ENCODE assay signal across 8 mouse cellular contexts in the genomic region with DNA sequence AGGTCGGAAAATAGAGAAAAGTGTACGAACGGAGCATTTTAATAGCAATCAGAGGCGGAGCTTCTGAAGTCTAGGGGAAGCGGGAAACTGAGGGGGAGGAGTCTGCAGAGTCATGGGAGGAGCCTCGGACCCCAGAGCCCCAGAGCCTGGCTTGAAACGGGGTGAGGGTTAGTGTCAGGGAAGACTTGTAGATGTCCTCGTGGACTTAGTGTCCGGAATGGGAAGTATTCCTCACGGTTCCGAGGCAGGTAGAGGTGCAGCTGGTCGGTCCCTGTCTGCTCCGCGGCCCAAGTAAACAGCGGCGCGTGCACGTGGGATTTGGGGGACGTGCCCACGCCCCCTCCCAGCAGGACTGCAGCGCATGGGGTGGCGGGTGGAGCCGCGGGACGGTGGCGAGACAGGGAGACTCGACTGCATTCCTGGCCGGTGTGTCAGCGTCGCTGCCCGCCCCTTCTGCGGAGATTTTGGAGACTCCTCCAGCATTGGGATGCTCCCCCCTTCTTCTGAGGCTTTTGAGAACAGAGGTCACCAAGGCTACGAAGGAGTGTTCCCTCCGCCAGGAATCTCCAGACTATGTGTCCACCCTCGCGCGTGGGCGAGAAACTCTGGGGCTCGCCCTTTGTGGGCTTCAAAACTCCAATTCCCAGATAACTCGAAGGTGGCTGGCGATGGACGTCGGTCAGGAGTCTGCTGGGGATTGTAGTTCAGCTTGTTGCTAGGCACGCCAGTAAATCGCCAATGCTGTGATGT. TPM values are rescaled to one million over a fixed set of nuclear protein-coding genes. Genes with fewer than 3 reads are reported as not detected.
DNase-seq lines count a peak whose midpoint lies in the region; ATAC-seq and TF ChIP-seq lines count a peak whose summit lies in the region.

No protein-coding gene starts in this region.

- no peak for TF ChIP-seq CTCF in heart, adult 2 months (IDR thresholded peaks at IDR 0.05)

- peaks cover 8% of the 10 kb centered on the region; the same call in 1 of the 2 replicates for H3K4me1 ChIP-seq in embryonic facial prominence, embryonic 14.5 days (ENCODE audit: control insufficient read depth, insufficient read depth, low read length)
- H3K4me1 ChIP-seq in heart, adult 2 months (ENCODE audit: control insufficient read depth, insufficient read depth, low read length) = peaks cover 9% of the 10 kb centered on the region
- peaks cover 12% of the 10 kb centered on the region for H3K4me1 ChIP-seq in limb, embryonic 14.5 days (ENCODE audit: control insufficient read depth, insufficient read depth, low read length)
- H3K4me1 ChIP-seq in midbrain, embryonic 14.5 days (ENCODE audit: control insufficient read depth, insufficient read depth, low read length) = peaks cover 26% of the 10 kb centered on the region
- H3K4me1 ChIP-seq in stomach, embryonic 15.5 days = peaks cover 37% of the 10 kb centered on the region

- H3K4me3 ChIP-seq in embryonic facial prominence, embryonic 14.5 days (ENCODE audit: low read depth, low read length) = peak overlapping the region; percentile 72
- H3K4me3 ChIP-seq in heart, adult 2 months = peak overlapping the region; percentile 77
- peak overlapping the region; percentile 66 for H3K4me3 ChIP-seq in limb, embryonic 14.5 days (replicated peaks; ENCODE audit: low read length)
- peak overlapping the region; percentile 70 for H3K4me3 ChIP-seq in midbrain, embryonic 14.5 days (replicated peaks; ENCODE audit: low read depth, low read length)
- H3K4me3 ChIP-seq in stomach, embryonic 15.5 days (replicated peaks) = peak overlapping the region; percentile 82

- peak; percentile 73 to 74 for DNase-seq in B cell, adult 2 months
- DNase-seq in adrenal gland, postnatal 4 days (ENCODE audit: low spot score in 2 of 2) = peak; percentile 50 to 52
- peak; percentile 89 for DNase-seq in embryonic facial prominence, embryonic 14.5 days (ENCODE audit: low spot score)
- peak; percentile 81 to 83 for DNase-seq in heart, adult 2 months
- peak; percentile 78 for DNase-seq in kidney, adult 18-20 months
- peak; percentile 89 for DNase-seq in limb, embryonic 14.5 days (ENCODE audit: low spot score)
- DNase-seq in midbrain, embryonic 14.5 days = peak; percentile 76

- no peaks in the 10 kb centered on the region for H3K79me2 ChIP-seq in heart, adult 2 months (replicated peaks; ENCODE audit: control insufficient read depth, insufficient read depth, low read length)

- WGBS in embryonic facial prominence, embryonic 14.5 days = 2% methylated on average over 34 of the region's 45 CpGs
- under 1% methylated on average over 45 of the region's 45 CpGs for WGBS in heart, adult 2 months
- WGBS in limb, embryonic 14.5 days = under 1% methylated on average over 44 of the region's 45 CpGs
- under 1% methylated on average over 45 of the region's 45 CpGs for WGBS in midbrain, embryonic 14.5 days
- WGBS in stomach, embryonic 15.5 days = under 1% methylated on average over 45 of the region's 45 CpGs

- peak overlapping the region; percentile 75 for H3K27ac ChIP-seq in embryonic facial prominence, embryonic 14.5 days (replicated peaks; ENCODE audit: low read depth, low read length)
- peak overlapping the region; percentile 93 for H3K27ac ChIP-seq in heart, adult 2 months
- peak overlapping the region; percentile 40 for H3K27ac ChIP-seq in limb, embryonic 14.5 days (replicated peaks; ENCODE audit: low read depth, low read length)
- H3K27ac ChIP-seq in midbrain, embryonic 14.5 days (replicated peaks; ENCODE audit: low read depth, low read length) = no peak overlapping the region
- H3K27ac ChIP-seq in stomach, embryonic 15.5 days = peak overlapping the region; percentile 67

- H3K27me3 ChIP-seq in embryonic facial prominence, embryonic 14.5 days (replicated peaks; ENCODE audit: control insufficient read depth, insufficient read depth, low read length) = no peaks in the 10 kb centered on the region
- no peaks in the 10 kb centered on the region for H3K27me3 ChIP-seq in heart, adult 2 months (ENCODE audit: control insufficient read depth, insufficient read depth, low read length)
- no peaks in the 10 kb centered on the region for H3K27me3 ChIP-seq in limb, embryonic 14.5 days (ENCODE audit: control insufficient read depth, insufficient read depth, low read length)
- 0 out of 2 replicates have a peak, but pooled peaks cover 6% of the 10 kb centered on the region for H3K27me3 ChIP-seq in midbrain, embryonic 14.5 days (ENCODE audit: control insufficient read depth, insufficient read depth, low read length)
- H3K27me3 ChIP-seq in stomach, embryonic 15.5 days (replicated peaks) = no peaks in the 10 kb centered on the region

- H3K9ac ChIP-seq in embryonic facial prominence, embryonic 14.5 days (ENCODE audit: low read depth, low read length) = peak overlapping the region; percentile 75
- H3K9ac ChIP-seq in heart, adult 2 months (ENCODE audit: low read depth, low read length) = peak overlapping the region; percentile 70
- H3K9ac ChIP-seq in limb, embryonic 14.5 days (ENCODE audit: low read depth, low read length, severe bottlenecking) = peak overlapping the region; percentile 66
- peak overlapping the region; percentile 59; the same call in 1 of the 2 replicates for H3K9ac ChIP-seq in midbrain, embryonic 14.5 days (replicated peaks; ENCODE audit: low read length)
- H3K9ac ChIP-seq in stomach, embryonic 15.5 days = peak overlapping the region; percentile 4; the same call in 1 of the 2 replicates

- TF ChIP-seq POLR2A in heart, adult 2 months (IDR thresholded peaks at IDR 0.05; ENCODE audit: insufficient read depth, low read depth, low read length) = no peak
- no peak for TF ChIP-seq POLR2A in limb, embryonic 14.5 days (IDR thresholded peaks at IDR 0.05; ENCODE audit: borderline replicate concordance, extremely low read depth, insufficient read depth, insufficient read length)

- intact Hi-C loops in heart, adult 2 months (cut with DNase I) = loop anchor here (2.0 to 5.0 kb wide), 3 partner anchors 15 to 133 kb away; a partner anchor contains a TSS

- ATAC-seq in embryonic facial prominence, embryonic 14.5 days (ENCODE audit: low read depth) = peak; percentile 65
- ATAC-seq in limb, embryonic 14.5 days (ENCODE audit: low FRiP score, low read depth) = peak; percentile 75
- ATAC-seq in midbrain, embryonic 14.5 days (ENCODE audit: low FRiP score, low TSS enrichment) = peak; percentile 55
- ATAC-seq in stomach, embryonic 15.5 days (ENCODE audit: insufficient read depth, low FRiP score, low read depth) = peak; percentile 54

- 0 out of 2 replicates have a peak, but pooled peaks have one; percentile 39 for TF ChIP-seq EP300 in heart, adult 2 months (IDR thresholded peaks at IDR 0.05; ENCODE audit: insufficient read depth, low read depth, low read length)

- H3K36me3 ChIP-seq in embryonic facial prominence, embryonic 14.5 days (ENCODE audit: control insufficient read depth, insufficient read depth, low read length) = peaks cover 16% of the 10 kb centered on the region
- H3K36me3 ChIP-seq in heart, adult 2 months (ENCODE audit: control insufficient read depth, insufficient read depth, low read length) = no peaks in the 10 kb centered on the region; the same call in 1 of the 2 replicates
- peaks cover 26% of the 10 kb centered on the region for H3K36me3 ChIP-seq in limb, embryonic 14.5 days (ENCODE audit: control insufficient read depth, insufficient read depth, low read length)
- H3K36me3 ChIP-seq in midbrain, embryonic 14.5 days (ENCODE audit: control insufficient read depth, insufficient read depth, low read length) = peaks cover 21% of the 10 kb centered on the region
- peaks cover 8% of the 10 kb centered on the region; the same call in 1 of the 2 replicates for H3K36me3 ChIP-seq in stomach, embryonic 15.5 days

- H3K9me3 ChIP-seq in embryonic facial prominence, embryonic 14.5 days (ENCODE audit: control insufficient read depth, low read length) = no peaks in the 10 kb centered on the region
- H3K9me3 ChIP-seq in limb, embryonic 14.5 days (ENCODE audit: control insufficient read depth, low read length) = no peaks in the 10 kb centered on the region
- no peaks in the 10 kb centered on the region for H3K9me3 ChIP-seq in midbrain, embryonic 14.5 days (ENCODE audit: control insufficient read depth, low read length)
- H3K9me3 ChIP-seq in stomach, embryonic 15.5 days = no peaks in the 10 kb centered on the region

- H3K4me2 ChIP-seq in embryonic facial prominence, embryonic 14.5 days (ENCODE audit: low read depth, low read length) = peak overlapping the region; percentile 91
- H3K4me2 ChIP-seq in limb, embryonic 14.5 days (replicated peaks; ENCODE audit: low read depth, low read length, severe bottlenecking) = peak overlapping the region; percentile 97
- peak overlapping the region; percentile 97 for H3K4me2 ChIP-seq in midbrain, embryonic 14.5 days (ENCODE audit: low read length)
- peak overlapping the region; percentile 97 for H3K4me2 ChIP-seq in stomach, embryonic 15.5 days

RNA-seq across cellular contexts. Expression of a gene that starts 0.5 kb away (rescaled TPM):
- 1 to 10 TPM; 9.1 to 9.6 TPM for total RNA-seq in adrenal gland, postnatal 4 days (2021)
- 11.2 and 11.6 TPM in 2 replicates for polyA plus RNA-seq in embryonic facial prominence, embryonic 14.5 days (2014; fragmentation: Nextera tagmentation; extraction: Ambion mirVana)
- 10 to 100 TPM; 43.9 to 45.1 TPM for total RNA-seq in heart, adult 2 months (2021)
- 23.5 and 30.1 TPM in 2 replicates for polyA plus RNA-seq in heart, adult 2 months (2012; rRNA removed)
- polyA plus RNA-seq in limb, embryonic 14.5 days (2012; rRNA removed) = 33.8 and 39.3 TPM in 2 replicates
- 15.3 and 16.8 TPM in 2 replicates for polyA plus RNA-seq in limb, embryonic 14.5 days (2014; fragmentation: Nextera tagmentation; extraction: Ambion mirVana)
- 1.6 and 1.9 TPM in 2 replicates for polyA plus RNA-seq in midbrain, embryonic 14.5 days (2014; fragmentation: Nextera tagmentation; extraction: Ambion mirVana)
- polyA plus RNA-seq in stomach, embryonic 15.5 days (2015; fragmentation: Nextera tagmentation; extraction: Ambion mirVana) = 7.8 and 8.9 TPM in 2 replicates

RNA-seq across cellular contexts. Expression of a gene that starts 0.8 kb away (rescaled TPM):
- 10 to 100 TPM; 14.1 to 16.1 TPM for total RNA-seq in adrenal gland, postnatal 4 days (2021)
- 18.8 and 21.6 TPM in 2 replicates for polyA plus RNA-seq in embryonic facial prominence, embryonic 14.5 days (2014; fragmentation: Nextera tagmentation; extraction: Ambion mirVana)
- total RNA-seq in heart, adult 2 months (2021) = 1 to 10 TPM; 9.3 to 9.7 TPM
- 4.4 and 4.7 TPM in 2 replicates for polyA plus RNA-seq in heart, adult 2 months (2012; rRNA removed)
- 13.7 and 19.4 TPM in 2 replicates for polyA plus RNA-seq in limb, embryonic 14.5 days (2012; rRNA removed)
- 25.2 and 28.7 TPM in 2 replicates for polyA plus RNA-seq in limb, embryonic 14.5 days (2014; fragmentation: Nextera tagmentation; extraction: Ambion mirVana)
- 16.4 and 18.9 TPM in 2 replicates for polyA plus RNA-seq in midbrain, embryonic 14.5 days (2014; fragmentation: Nextera tagmentation; extraction: Ambion mirVana)
- polyA plus RNA-seq in stomach, embryonic 15.5 days (2015; fragmentation: Nextera tagmentation; extraction: Ambion mirVana) = 24.9 and 26.1 TPM in 2 replicates

RNA-seq across cellular contexts. Expression of a gene that starts 15.5 kb away (rescaled TPM):
- total RNA-seq in adrenal gland, postnatal 4 days (2021) = 10 to 100 TPM; 38.6 to 45.2 TPM
- polyA plus RNA-seq in embryonic facial prominence, embryonic 14.5 days (2014; fragmentation: Nextera tagmentation; extraction: Ambion mirVana) = 64.0 and 75.1 TPM in 2 replicates
- 10 to 100 TPM; 46.8 to 48.6 TPM for total RNA-seq in heart, adult 2 months (2021)
- 47.1 and 49.1 TPM in 2 replicates for polyA plus RNA-seq in heart, adult 2 months (2012; rRNA removed)
- 72.3 and 93.5 TPM in 2 replicates for polyA plus RNA-seq in limb, embryonic 14.5 days (2012; rRNA removed)
- 74.3 and 86.1 TPM in 2 replicates for polyA plus RNA-seq in limb, embryonic 14.5 days (2014; fragmentation: Nextera tagmentation; extraction: Ambion mirVana)
- polyA plus RNA-seq in midbrain, embryonic 14.5 days (2014; fragmentation: Nextera tagmentation; extraction: Ambion mirVana) = 78.9 and 97.7 TPM in 2 replicates
- 63.7 and 66.5 TPM in 2 replicates for polyA plus RNA-seq in stomach, embryonic 15.5 days (2015; fragmentation: Nextera tagmentation; extraction: Ambion mirVana)

RNA-seq across cellular contexts. Expression of a gene that starts 21.7 kb away (rescaled TPM):
- 10 to 100 TPM; 39.6 to 41.6 TPM for total RNA-seq in adrenal gland, postnatal 4 days (2021)
- 10.9 and 14.7 TPM in 2 replicates for polyA plus RNA-seq in embryonic facial prominence, embryonic 14.5 days (2014; fragmentation: Nextera tagmentation; extraction: Ambion mirVana)
- total RNA-seq in heart, adult 2 months (2021) = 10 to 100 TPM; 10.9 to 11.6 TPM
- 22.6 and 24.8 TPM in 2 replicates for polyA plus RNA-seq in heart, adult 2 months (2012; rRNA removed)
- 58.1 and 73.8 TPM in 2 replicates for polyA plus RNA-seq in limb, embryonic 14.5 days (2012; rRNA removed)
- polyA plus RNA-seq in limb, embryonic 14.5 days (2014; fragmentation: Nextera tagmentation; extraction: Ambion mirVana) = 11.3 and 12.6 TPM in 2 replicates
- polyA plus RNA-seq in midbrain, embryonic 14.5 days (2014; fragmentation: Nextera tagmentation; extraction: Ambion mirVana) = 21.6 and 27.9 TPM in 2 replicates
- polyA plus RNA-seq in stomach, embryonic 15.5 days (2015; fragmentation: Nextera tagmentation; extraction: Ambion mirVana) = 13.5 and 14.8 TPM in 2 replicates

RNA-seq across cellular contexts. Expression of a gene that starts 43.8 kb away (rescaled TPM):
- 1 to 10 TPM; 2.6 to 3.9 TPM for total RNA-seq in adrenal gland, postnatal 4 days (2021)
- 10.2 and 15.3 TPM in 2 replicates for polyA plus RNA-seq in embryonic facial prominence, embryonic 14.5 days (2014; fragmentation: Nextera tagmentation; extraction: Ambion mirVana)
- under 1 TPM; 0.21 to 0.25 TPM for total RNA-seq in heart, adult 2 months (2021)
- 0.29 and 0.59 TPM in 2 replicates for polyA plus RNA-seq in heart, adult 2 months (2012; rRNA removed)
- polyA plus RNA-seq in limb, embryonic 14.5 days (2012; rRNA removed) = 11.5 and 12.8 TPM in 2 replicates
- 12.5 and 15.2 TPM in 2 replicates for polyA plus RNA-seq in limb, embryonic 14.5 days (2014; fragmentation: Nextera tagmentation; extraction: Ambion mirVana)
- polyA plus RNA-seq in midbrain, embryonic 14.5 days (2014; fragmentation: Nextera tagmentation; extraction: Ambion mirVana) = 0.36 and 0.59 TPM in 2 replicates
- polyA plus RNA-seq in stomach, embryonic 15.5 days (2015; fragmentation: Nextera tagmentation; extraction: Ambion mirVana) = 9.7 and 10.4 TPM in 2 replicates

Comparison
In these comparisons a context has a peak if more than half of its experiments do, and no peak if none do; other contexts are left out.
1. H3K9ac ChIP-seq: peak in every context shown above with its lines; median percentile 75 in embryonic facial prominence, embryonic 14.5 days; 70 in heart, adult 2 months; 66 in limb, embryonic 14.5 days; 59 in midbrain, embryonic 14.5 days; 4 in stomach, embryonic 15.5 days.